Mouse (Mus musculus): ENCODE results near the gene Gm30737.
"Not testable (repeated sequence)": the region's sequence is repeated elsewhere in the genome, so short reads cannot be mapped to it uniquely, and the experiment has no call there.

Gm30737 gene

GRCm38 (mm10) chrY:14400410-14400809 lies at the start of gene Gm30737:
Gene Gm30737 (plus strand): TSS chrY:14400710.
- not testable (repeated sequence) for DNase-seq (ENCODE audit: low spot score in 2 of 2)

All from spleen, postnatal 4 days (tissue).